Mouse (Mus musculus): ENCODE results near the gene Fbrs. TPM values are rescaled to one million over a fixed set of nuclear protein-coding genes. Genes with fewer than 3 reads are reported as not detected.
A peak's percentile ranks its signal among the peaks of the same experiment; 100 is the strongest.
"Not testable (repeated sequence)": the region's sequence is repeated elsewhere in the genome, so short reads cannot be mapped to it uniquely, and the experiment has no call there.

The Fbrs gene
- polyA plus RNA-seq, 1 experiment from 2014 or later, result 5.6 TPM

- Histone ChIP-seq H3K4me3 (replicated peaks) (no peak overlapping the region), H3K36me3 (replicated peaks) (no peaks in the 10 kb centered on the region), H3K27ac (replicated peaks) (no peak overlapping the region), H3K4me2 (no peak overlapping the region), H3K27me3 (no peaks in the 10 kb centered on the region; the same call in 1 of the 2 replicates), H3K4me1 (replicated peaks) (peaks cover 2% of the 10 kb centered on the region; the same call in 1 of the 2 replicates), H3K9ac (no peak overlapping the region), H3K9me3 (replicated peaks) (no peaks in the 10 kb centered on the region)
- 36% methylated on average over 3 of the region's 3 CpGs for WGBS (ENCODE audit: insufficient replicate concordance)
- ATAC-seq (ENCODE audit: insufficient read depth), result no peak
Observed at GRCm38 (mm10) chr7:127498407-127498806, 19.4 kb downstream of the Fbrs start.

- no peak overlapping the region for H3K9ac ChIP-seq
Observed at GRCm38 (mm10) chr7:127508291-127508690, 29.3 kb downstream of the Fbrs start.

GRCm38 (mm10) chr7:127509830-127510229 is 30.8 kb downstream of the Fbrs start:
- ATAC-seq (ENCODE audit: insufficient read depth); H3K27me3 ChIP-seq; H3K9me3 ChIP-seq (replicated peaks); H3K4me3 ChIP-seq (replicated peaks); H3K27ac ChIP-seq (replicated peaks); H3K9ac ChIP-seq; H3K4me2 ChIP-seq; H3K36me3 ChIP-seq (replicated peaks): not testable (repeated sequence)
- WGBS (ENCODE audit: insufficient replicate concordance), result 66% methylated on average over 4 of the region's 4 CpGs
- peaks cover 33% of the 10 kb centered on the region for H3K4me1 ChIP-seq (replicated peaks)

More at GRCm38 (mm10) chr7:127508291-127508690, 29.3 kb downstream of the Fbrs start:
- Histone ChIP-seq H3K27ac (replicated peaks) (no peak overlapping the region), H3K4me1 (replicated peaks) (peaks cover 19% of the 10 kb centered on the region), H3K4me3 (replicated peaks) (no peak overlapping the region), H3K9me3 (replicated peaks) (no peaks in the 10 kb centered on the region), H3K27me3 (no peaks in the 10 kb centered on the region; the same call in 1 of the 2 replicates), H3K36me3 (replicated peaks) (no peaks in the 10 kb centered on the region), H3K4me2 (no peak overlapping the region)
- ATAC-seq (ENCODE audit: insufficient read depth), result no peak
- WGBS (ENCODE audit: insufficient replicate concordance), result 77% methylated on average over 3 of the region's 3 CpGs

GRCm38 (mm10) chr7:127511241-127511640 is 32.2 kb downstream of the Fbrs start:
- peaks cover 18% of the 10 kb centered on the region for H3K36me3 ChIP-seq (replicated peaks)
- H3K4me1 ChIP-seq (replicated peaks), result peaks cover 34% of the 10 kb centered on the region
- H3K4me2 ChIP-seq, result peak overlapping the region; percentile 84
- H3K9ac ChIP-seq, result peak overlapping the region; percentile 94
- H3K4me3 ChIP-seq (replicated peaks), result peak overlapping the region; percentile 95
- no peaks in the 10 kb centered on the region for H3K9me3 ChIP-seq (replicated peaks)
- WGBS (ENCODE audit: insufficient replicate concordance), result 40% methylated on average over 8 of the region's 8 CpGs
- no peaks in the 10 kb centered on the region for H3K27me3 ChIP-seq
- ATAC-seq (ENCODE audit: insufficient read depth), result no peak
- peak overlapping the region; percentile 99; the same call in 1 of the 2 replicates for H3K27ac ChIP-seq (replicated peaks)

- Histone ChIP-seq H3K36me3 (replicated peaks) (peaks cover 24% of the 10 kb centered on the region), H3K4me3 (replicated peaks) (peak within 1 kb of the TSS; percentile 95), H3K9ac (peak within 1 kb of the TSS; percentile 94), H3K27ac (replicated peaks) (peak within 1 kb of the TSS; percentile 99), H3K9me3 (replicated peaks) (no peaks in the 10 kb centered on the region), H3K4me2 (peak within 1 kb of the TSS; percentile 84), H3K4me1 (replicated peaks) (peaks cover 34% of the 10 kb centered on the region), H3K27me3 (no peaks in the 10 kb centered on the region)
- under 1% methylated on average over 37 of the region's 37 CpGs for WGBS (ENCODE audit: insufficient replicate concordance)
- ATAC-seq (ENCODE audit: insufficient read depth), result peak; percentile 96
Observed at GRCm38 (mm10) chr7:127511808-127512230, 32.8 kb downstream of the Fbrs start, which contains the start of gene Srcap. TSS of gene Srcap (plus strand) at chr7:127511983.

- WGBS (ENCODE audit: insufficient replicate concordance), result under 1% methylated on average over 88 of the region's 93 CpGs
- peak; percentile 85 for ATAC-seq (ENCODE audit: insufficient read depth)
- H3K36me3 ChIP-seq (replicated peaks), result peaks cover 30% of the 10 kb centered on the region
- peak overlapping the region; percentile 99 for H3K27ac ChIP-seq (replicated peaks)
- peak overlapping the region; percentile 94 for H3K9ac ChIP-seq
- peak overlapping the region; percentile 84 for H3K4me2 ChIP-seq
- H3K4me1 ChIP-seq (replicated peaks), result peaks cover 34% of the 10 kb centered on the region
- H3K4me3 ChIP-seq (replicated peaks), result peak overlapping the region; percentile 95
- no peaks in the 10 kb centered on the region for H3K9me3 ChIP-seq (replicated peaks)
- no peaks in the 10 kb centered on the region for H3K27me3 ChIP-seq
Observed at GRCm38 (mm10) chr7:127512231-127513015, 33.4 kb downstream of the Fbrs start.

- peak overlapping the region; percentile 95 for H3K4me3 ChIP-seq (replicated peaks)
- H3K4me1 ChIP-seq (replicated peaks), result peaks cover 34% of the 10 kb centered on the region
- no peaks in the 10 kb centered on the region for H3K9me3 ChIP-seq (replicated peaks)
- peak overlapping the region; percentile 84 for H3K4me2 ChIP-seq
- H3K36me3 ChIP-seq (replicated peaks), result peaks cover 36% of the 10 kb centered on the region
- WGBS (ENCODE audit: insufficient replicate concordance), result 10% methylated on average over 8 of the region's 8 CpGs
- H3K27ac ChIP-seq (replicated peaks), result peak overlapping the region; percentile 99
- peak overlapping the region; percentile 94; the same call in 1 of the 2 replicates for H3K9ac ChIP-seq
- no peak for ATAC-seq (ENCODE audit: insufficient read depth)
- no peaks in the 10 kb centered on the region for H3K27me3 ChIP-seq
Observed at GRCm38 (mm10) chr7:127513016-127513390, 34.0 kb downstream of the Fbrs start.

GRCm38 (mm10) chr7:127513781-127514180 is 34.8 kb downstream of the Fbrs start:
- no peaks in the 10 kb centered on the region for H3K9me3 ChIP-seq (replicated peaks)
- 74% methylated on average over 3 of the region's 3 CpGs for WGBS (ENCODE audit: insufficient replicate concordance)
- peaks cover 43% of the 10 kb centered on the region for H3K36me3 ChIP-seq (replicated peaks)
- H3K27ac ChIP-seq (replicated peaks), result peak overlapping the region; percentile 99
- H3K4me1 ChIP-seq (replicated peaks), result peaks cover 34% of the 10 kb centered on the region
- H3K9ac ChIP-seq, result no peak overlapping the region
- peak overlapping the region; percentile 84 for H3K4me2 ChIP-seq
- H3K4me3 ChIP-seq (replicated peaks), result peak overlapping the region; percentile 95
- ATAC-seq (ENCODE audit: insufficient read depth), result no peak
- H3K27me3 ChIP-seq, result no peaks in the 10 kb centered on the region

- peaks cover 62% of the 10 kb centered on the region for H3K36me3 ChIP-seq (replicated peaks)
- no peak overlapping the region for H3K4me2 ChIP-seq
- 91% methylated on average over 7 of the region's 7 CpGs for WGBS (ENCODE audit: insufficient replicate concordance)
- H3K9me3 ChIP-seq (replicated peaks), result no peaks in the 10 kb centered on the region
- no peak overlapping the region for H3K4me3 ChIP-seq (replicated peaks)
- no peak overlapping the region for H3K27ac ChIP-seq (replicated peaks)
- no peak overlapping the region for H3K9ac ChIP-seq
- H3K27me3 ChIP-seq, result no peaks in the 10 kb centered on the region
- ATAC-seq (ENCODE audit: insufficient read depth), result no peak
- peaks cover 32% of the 10 kb centered on the region for H3K4me1 ChIP-seq (replicated peaks)
Observed at GRCm38 (mm10) chr7:127515846-127516245, 36.8 kb downstream of the Fbrs start.

GRCm38 (mm10) chr7:127516344-127516743 is 37.3 kb downstream of the Fbrs start:
- no peak overlapping the region for H3K9ac ChIP-seq
- peaks cover 67% of the 10 kb centered on the region for H3K36me3 ChIP-seq (replicated peaks)
- no peaks in the 10 kb centered on the region for H3K27me3 ChIP-seq
- H3K4me2 ChIP-seq, result no peak overlapping the region
- H3K4me1 ChIP-seq (replicated peaks), result peaks cover 27% of the 10 kb centered on the region
- H3K27ac ChIP-seq (replicated peaks), result no peak overlapping the region
- no peaks in the 10 kb centered on the region for H3K9me3 ChIP-seq (replicated peaks)
- ATAC-seq (ENCODE audit: insufficient read depth), result no peak
- H3K4me3 ChIP-seq (replicated peaks), result no peak overlapping the region
- 87% methylated on average over 7 of the region's 7 CpGs for WGBS (ENCODE audit: insufficient replicate concordance)

GRCm38 (mm10) chr7:127519284-127519683 is 40.3 kb downstream of the Fbrs start, which contains the start of gene Gm42715:
TSS of gene Gm42715 (plus strand) at chr7:127519584.
- no peak within 1 kb of the TSS for H3K4me3 ChIP-seq (replicated peaks)
- H3K27me3 ChIP-seq, result no peaks in the 10 kb centered on the region
- peaks cover 5% of the 10 kb centered on the region for H3K4me1 ChIP-seq (replicated peaks)
- H3K36me3 ChIP-seq (replicated peaks), result peaks cover 95% of the 10 kb centered on the region
- no peak for ATAC-seq (ENCODE audit: insufficient read depth)
- H3K27ac ChIP-seq (replicated peaks), result no peak within 1 kb of the TSS
- 86% methylated on average over 3 of the region's 3 CpGs for WGBS (ENCODE audit: insufficient replicate concordance)
- no peak within 1 kb of the TSS for H3K4me2 ChIP-seq
- H3K9ac ChIP-seq, result no peak within 1 kb of the TSS
- no peaks in the 10 kb centered on the region for H3K9me3 ChIP-seq (replicated peaks)

Data from liver, embryonic 15.5 days (tissue).